Mouse (Mus musculus) embryo, embryonic 10.5 days (tissue): ENCODE measurements around the gene Pmm1.
A peak's percentile ranks its signal among the peaks of the same experiment; 100 is the strongest.

ENCODE experiments used
- DNase-seq: peaks from one replicate; pipeline ENCODE4 v3.0.0-alpha.2; 2015; ENCODE audit warnings: low spot score

Pmm1 gene

GRCm38 (mm10) chr15:81956457-81956856 lies 4.3 kb downstream of the Pmm1 start:
- peak; percentile 69 for DNase-seq

- DNase-seq = no peak
These were observed 5.3 kb downstream of the Pmm1 start for GRCm38 (mm10) chr15:81955414-81955813.

- no peak for DNase-seq
These were observed 6.0 kb downstream of the Pmm1 start for GRCm38 (mm10) chr15:81954716-81955115.

- no peak for DNase-seq
These were observed 6.6 kb downstream of the Pmm1 start for GRCm38 (mm10) chr15:81954151-81954583.

GRCm38 (mm10) chr15:81952310-81952709 lies 8.4 kb downstream of the Pmm1 start:
- DNase-seq = no peak

- DNase-seq = no peak
These were observed 9.6 kb downstream of the Pmm1 start for GRCm38 (mm10) chr15:81951159-81951558.

GRCm38 (mm10) chr15:81950716-81951115 lies 10.0 kb downstream of the Pmm1 start:
- no peak for DNase-seq

GRCm38 (mm10) chr15:81949476-81950131 lies 11.1 kb downstream of the Pmm1 start:
- no peak for DNase-seq

- no peak for DNase-seq
These were observed 11.7 kb downstream of the Pmm1 start for GRCm38 (mm10) chr15:81949076-81949475.

GRCm38 (mm10) chr15:81943176-81943749 lies 17.5 kb downstream of the Pmm1 start:
- DNase-seq = peak; percentile 89

- DNase-seq = no peak
These were observed 19.7 kb downstream of the Pmm1 start for GRCm38 (mm10) chr15:81941010-81941409.

- DNase-seq = no peak
These were observed 20.5 kb downstream of the Pmm1 start for GRCm38 (mm10) chr15:81940219-81940618.

GRCm38 (mm10) chr15:81939774-81940173 lies 21.0 kb downstream of the Pmm1 start:
- no peak for DNase-seq

GRCm38 (mm10) chr15:81939157-81939715 lies 21.5 kb downstream of the Pmm1 start:
- no peak for DNase-seq

- DNase-seq = peak; percentile 76
These were observed 22.5 kb downstream of the Pmm1 start for GRCm38 (mm10) chr15:81938246-81938645.

GRCm38 (mm10) chr15:81937098-81937972 lies 23.4 kb downstream of the Pmm1 start:
- DNase-seq = peak; percentile 37

- DNase-seq = peak; percentile 76
These were observed 24.1 kb downstream of the Pmm1 start, which contains the start of gene Csdc2 for GRCm38 (mm10) chr15:81936679-81937078. TSS of gene Csdc2 (plus strand) at chr15:81936759.

GRCm38 (mm10) chr15:81935869-81936637 lies 24.7 kb downstream of the Pmm1 start:
- DNase-seq = no peak

- no peak for DNase-seq
These were observed 26.7 kb downstream of the Pmm1 start for GRCm38 (mm10) chr15:81933986-81934385.

GRCm38 (mm10) chr15:81932951-81933470 lies 27.7 kb downstream of the Pmm1 start:
- DNase-seq = no peak

- DNase-seq = no peak
These were observed 32.5 kb downstream of the Pmm1 start for GRCm38 (mm10) chr15:81928277-81928676.
